Mouse (Mus musculus) central nervous system, embryonic 18 days (tissue): ENCODE results near the gene Sf3a2. TPM values are rescaled to one million over a fixed set of nuclear protein-coding genes. Genes with fewer than 3 reads are reported as not detected.

Experiments
- polyA plus RNA-seq: library from polyadenylated mRNA; depleted of rRNA; stranded (reverse); fragments of >200 nt; gene quantifications from 2 replicates; pipeline ENCODE4 v1.2.3, GENCODE M21; 2012; rRNA removed

Gene Sf3a2
- 60.0 and 71.0 TPM in 2 replicates for polyA plus RNA-seq

DNA sequence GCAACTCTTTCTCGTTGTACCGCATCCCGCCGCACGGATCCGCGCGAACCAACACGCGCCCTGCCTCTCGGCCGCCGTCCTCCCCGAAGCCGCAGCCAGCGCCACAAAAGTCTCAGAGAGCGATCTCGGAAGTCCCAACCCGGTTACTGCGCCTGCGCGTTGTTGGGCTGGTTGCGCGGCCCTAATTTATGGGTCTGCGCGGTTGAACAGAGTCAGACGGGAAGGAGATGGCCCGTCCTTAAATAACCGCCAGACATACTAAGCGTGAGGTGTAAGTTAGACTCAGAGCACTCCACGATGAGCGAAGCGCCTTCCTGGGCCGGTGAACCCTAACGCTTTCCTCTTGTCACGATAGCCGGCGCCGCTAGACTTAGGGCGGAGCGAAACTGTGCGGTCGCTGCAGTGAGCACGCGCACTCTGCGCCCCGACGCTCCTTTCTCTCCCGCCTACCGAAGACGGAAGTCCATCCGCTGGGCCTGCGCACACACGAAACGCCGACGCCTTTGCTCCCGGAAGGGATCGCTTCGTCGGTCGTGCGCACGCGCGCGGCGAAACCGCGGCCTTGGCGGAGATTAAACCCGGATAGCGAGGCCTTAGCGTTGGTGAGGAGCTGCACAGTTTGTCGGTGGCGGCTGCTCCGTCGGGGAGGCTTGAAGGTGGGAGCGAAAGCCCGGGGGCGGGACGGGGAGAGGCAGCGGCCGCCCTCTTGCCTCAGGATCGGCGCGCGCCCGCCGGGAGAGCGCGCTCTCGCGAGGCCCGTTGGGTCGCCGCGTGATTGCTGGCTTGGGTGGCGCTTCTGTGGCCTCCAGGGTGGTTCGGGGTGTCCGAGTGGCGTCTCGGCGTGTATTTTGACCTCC is at the start of gene Sf3a2, which contains the start of gene Plekhj1:
Gene Sf3a2 (plus strand): TSS at position 49 of the 857 bp plus-strand sequence.
Gene Plekhj1 (minus strand): TSS at position 477 of the 857 bp plus-strand sequence.

GRCm38 (mm10) chr10:80754594-80755290 is 43.3 kb upstream of the Sf3a2 start, which contains the start of gene Dot1l:
Gene Dot1l (plus strand): TSS chr10:80755206.

GRCm38 (mm10) chr10:80804916-80805315 is 6.9 kb downstream of the Sf3a2 start, which contains the start of gene Amh:
Gene Amh (plus strand): TSS chr10:80805243.

GRCm38 (mm10) chr10:80813366-80813765 is 15.4 kb downstream of the Sf3a2 start, which contains the start of gene Jsrp1:
Gene Jsrp1 (minus strand): TSS chr10:80813498.

DNA sequence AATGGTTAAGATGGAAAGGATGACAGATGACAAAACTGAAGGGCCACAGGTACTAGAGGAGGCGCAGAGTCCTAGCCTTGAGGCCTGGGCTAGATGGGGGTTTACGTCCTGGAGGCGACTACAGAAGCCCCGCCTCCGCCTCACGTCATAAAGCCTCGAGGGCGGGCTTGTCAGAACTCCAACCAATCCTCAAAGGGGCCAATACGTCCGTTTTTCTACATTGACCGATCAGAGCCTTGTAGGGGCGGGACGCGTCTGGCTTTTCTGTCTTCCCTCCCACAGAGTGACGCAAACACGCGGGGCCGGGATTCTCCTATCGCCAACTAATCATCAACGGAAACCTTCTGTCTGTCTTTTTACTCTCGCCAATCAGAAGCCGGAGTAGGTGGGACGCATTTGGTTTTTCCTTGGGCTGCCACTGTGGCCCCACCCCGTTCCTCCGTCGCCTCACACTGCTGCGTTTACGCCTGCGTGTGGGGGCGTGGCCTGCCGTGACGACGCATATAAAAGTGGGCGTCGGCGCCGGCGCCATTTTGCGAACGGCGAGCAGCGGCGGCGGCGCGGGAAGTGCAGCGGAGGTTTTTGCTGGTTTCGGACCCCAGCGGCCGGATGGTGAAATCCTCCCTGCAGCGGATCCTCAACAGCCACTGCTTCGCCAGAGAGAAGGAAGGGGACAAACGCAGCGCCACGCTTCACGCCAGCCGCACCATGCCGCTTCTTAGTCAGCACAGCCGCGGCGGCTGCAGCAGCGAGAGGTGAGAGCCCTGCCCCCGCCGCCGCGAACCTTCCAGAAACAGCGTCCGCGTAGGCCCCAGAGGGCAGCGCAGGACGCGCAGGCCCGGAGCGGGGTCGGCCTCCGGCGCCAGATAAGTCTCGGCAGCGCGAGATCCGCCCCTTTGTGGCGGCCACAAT is 28.4 kb downstream of the Sf3a2 start, which contains the start of gene Oaz1:
Gene Oaz1 (plus strand): TSS at position 506 of the 912 bp plus-strand sequence.

DNA sequence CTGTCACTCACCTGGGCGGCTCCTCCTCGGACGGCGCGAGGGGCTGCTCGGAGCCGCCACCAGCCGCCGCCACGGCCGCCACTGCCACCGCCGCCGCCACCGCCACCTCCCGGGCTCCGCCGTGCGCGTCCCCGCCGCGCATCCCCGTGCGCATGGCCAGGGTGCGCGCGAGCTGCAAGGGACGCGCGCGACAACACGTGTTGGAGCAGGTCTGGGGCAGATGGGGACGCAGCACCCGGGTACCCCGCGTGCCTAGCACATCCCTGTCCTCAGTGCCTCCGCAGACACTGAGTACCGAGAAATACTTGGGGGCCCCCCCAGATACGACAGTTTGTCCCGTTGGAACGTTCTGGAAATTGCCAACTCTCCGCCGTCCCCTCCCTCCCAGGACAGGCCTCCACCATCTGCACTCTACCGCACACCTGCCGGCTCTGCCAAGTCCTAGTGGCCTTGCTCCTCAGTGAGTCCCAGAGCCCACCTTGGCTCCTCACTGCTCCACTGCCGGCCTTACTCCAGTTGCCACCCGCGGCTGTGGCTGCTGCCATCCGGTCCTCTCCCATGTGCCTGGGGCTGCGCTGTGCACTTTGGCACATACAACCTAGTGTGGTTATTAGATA is 46.0 kb downstream of the Sf3a2 start, which contains the start of gene Lingo3:
Gene Lingo3 (minus strand): TSS at position 109 of the 617 bp plus-strand sequence.

Other genes starting within 250 kb of the Sf3a2 start
- 35.8 and 43.3 TPM in 2 replicates for gene Rexo1, start 236.6 kb upstream of the Sf3a2 start, polyA plus RNA-seq
- gene Klf16, start 220.9 kb upstream of the Sf3a2 start, polyA plus RNA-seq, result 16.9 and 17.9 TPM in 2 replicates
- gene Abhd17a, start 207.9 kb upstream of the Sf3a2 start, polyA plus RNA-seq, result 158 and 169 TPM in 2 replicates
- 48.0 and 52.2 TPM in 2 replicates for gene Scamp4, start 195.3 kb upstream of the Sf3a2 start, polyA plus RNA-seq
- 7.8 and 8.9 TPM in 2 replicates for gene Adat3, start 195.3 kb upstream of the Sf3a2 start, polyA plus RNA-seq
- 3.7 and 4.2 TPM in 2 replicates for gene Gm49322, start 192.2 kb upstream of the Sf3a2 start, polyA plus RNA-seq
- 179 and 190 TPM in 2 replicates for gene Csnk1g2, start 175.4 kb upstream of the Sf3a2 start, polyA plus RNA-seq
- gene Btbd2, start 141.1 kb upstream of the Sf3a2 start, polyA plus RNA-seq, result 67.4 and 77.7 TPM in 2 replicates
- 72.1 and 74.4 TPM in 2 replicates for gene Mknk2, start 120.1 kb upstream of the Sf3a2 start, polyA plus RNA-seq
- gene Mob3a, start 96.2 kb upstream of the Sf3a2 start, polyA plus RNA-seq, result 33.3 and 34.2 TPM in 2 replicates
- 82.4 and 83.5 TPM in 2 replicates for gene Izumo4, start 96.0 kb upstream of the Sf3a2 start, polyA plus RNA-seq
- gene Ap3d1, start 55.9 kb upstream of the Sf3a2 start, polyA plus RNA-seq, result 155 and 167 TPM in 2 replicates
- 28.5 and 36.1 TPM in 2 replicates for gene Dot1l, start 43.0 kb upstream of the Sf3a2 start, polyA plus RNA-seq
- gene Plekhj1, start 428 bp downstream of the Sf3a2 start, polyA plus RNA-seq, result 107 TPM in 2 replicates
- gene Amh, start 7.0 kb downstream of the Sf3a2 start, polyA plus RNA-seq, result 1.5 and 1.9 TPM in 2 replicates
- 0.63 and 2.8 TPM in 2 replicates for gene Jsrp1, start 15.3 kb downstream of the Sf3a2 start, polyA plus RNA-seq
- gene Oaz1, start 28.5 kb downstream of the Sf3a2 start, polyA plus RNA-seq, result 634 and 715 TPM in 2 replicates
- 14.4 and 14.9 TPM in 2 replicates for gene Lingo3, start 45.8 kb downstream of the Sf3a2 start, polyA plus RNA-seq
- gene Lsm7, start 57.0 kb downstream of the Sf3a2 start, polyA plus RNA-seq, result 352 and 380 TPM in 2 replicates
- gene Sppl2b, start 57.1 kb downstream of the Sf3a2 start, polyA plus RNA-seq, result 111 and 118 TPM in 2 replicates
- gene Tmprss9, start 73.7 kb downstream of the Sf3a2 start, polyA plus RNA-seq, result 0.26 and 0.32 TPM in 2 replicates
- gene Timm13, start 102.8 kb downstream of the Sf3a2 start, polyA plus RNA-seq, result 206 and 221 TPM in 2 replicates
- gene Lmnb2, start 120.0 kb downstream of the Sf3a2 start, polyA plus RNA-seq, result 54.5 and 57.9 TPM in 2 replicates
- 8.2 and 10.9 TPM in 2 replicates for gene Gadd45b, start 131.9 kb downstream of the Sf3a2 start, polyA plus RNA-seq
- gene Gng7, start 216.7 kb downstream of the Sf3a2 start, polyA plus RNA-seq, result 37.5 and 53.7 TPM in 2 replicates
- gene Diras1, start 227.5 kb downstream of the Sf3a2 start, polyA plus RNA-seq, result 63.0 and 72.2 TPM in 2 replicates
- 68.4 and 75.8 TPM in 2 replicates for gene Slc39a3, start 239.2 kb downstream of the Sf3a2 start, polyA plus RNA-seq